Mouse (Mus musculus) G1E (cell line): ENCODE measurements around the gene Nccrp1.

Experiments
- CTCF ChIP-seq: IDR thresholded peaks from 2 replicates; pipeline ENCODE4 v1.5.1; 2012; ENCODE audit warnings: low read depth, low read length, inconsistent platforms, mixed read lengths
- GATA1 ChIP-seq: IDR thresholded peaks from 2 replicates; pipeline ENCODE4 v1.6.1; 2012; ENCODE audit warnings: borderline replicate concordance, low read length, inconsistent platforms, mixed read lengths
- POLR2AphosphoS5 ChIP-seq: IDR thresholded peaks from 2 replicates; pipeline ENCODE4 v1.6.1; 2012; ENCODE audit warnings: low read depth, low read length, inconsistent platforms; ENCODE audit not compliant: insufficient replicate concordance
- TAL1 ChIP-seq: conservative IDR thresholded peaks from 2 replicates; pipeline ENCODE4 v1.6.1; 2012; ENCODE audit warnings: low read depth, low read length, inconsistent platforms, mixed read lengths

DNA sequence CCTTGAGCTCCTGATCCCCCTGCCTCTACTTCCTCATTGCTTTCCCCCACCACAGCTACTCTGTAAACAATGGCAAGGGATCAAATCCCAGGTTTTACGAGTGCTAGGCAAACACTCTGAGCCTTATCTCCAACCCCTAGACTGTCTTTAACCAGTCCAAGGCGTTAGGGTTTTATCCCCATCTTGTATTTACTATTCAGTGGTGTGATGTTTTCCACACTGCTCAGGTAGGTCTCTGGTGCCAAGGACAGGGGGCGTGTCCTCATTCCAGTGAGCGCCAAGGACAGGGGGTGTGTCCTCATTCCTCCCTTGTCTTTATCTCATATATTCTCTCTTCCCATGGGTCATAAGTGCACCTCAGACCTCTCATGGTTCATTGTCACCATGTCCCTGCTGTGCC, 6.5 kb downstream of the Nccrp1 start, which contains the start of gene Sycn:
- TF ChIP-seq CTCF, result no peak
- TF ChIP-seq GATA1, result no peak
- no peak for TF ChIP-seq TAL1
- TF ChIP-seq POLR2AphosphoS5, result no peak
